Mouse (Mus musculus): ENCODE data around the gene Tmem260. TPM values are rescaled to one million over a fixed set of nuclear protein-coding genes. Genes with fewer than 3 reads are reported as not detected.

Gene Tmem260
- polyA plus RNA-seq (2015; fragmentation: Nextera tagmentation; extraction: Ambion mirVana) = 16.5 and 17.5 TPM in 2 replicates

DNA sequence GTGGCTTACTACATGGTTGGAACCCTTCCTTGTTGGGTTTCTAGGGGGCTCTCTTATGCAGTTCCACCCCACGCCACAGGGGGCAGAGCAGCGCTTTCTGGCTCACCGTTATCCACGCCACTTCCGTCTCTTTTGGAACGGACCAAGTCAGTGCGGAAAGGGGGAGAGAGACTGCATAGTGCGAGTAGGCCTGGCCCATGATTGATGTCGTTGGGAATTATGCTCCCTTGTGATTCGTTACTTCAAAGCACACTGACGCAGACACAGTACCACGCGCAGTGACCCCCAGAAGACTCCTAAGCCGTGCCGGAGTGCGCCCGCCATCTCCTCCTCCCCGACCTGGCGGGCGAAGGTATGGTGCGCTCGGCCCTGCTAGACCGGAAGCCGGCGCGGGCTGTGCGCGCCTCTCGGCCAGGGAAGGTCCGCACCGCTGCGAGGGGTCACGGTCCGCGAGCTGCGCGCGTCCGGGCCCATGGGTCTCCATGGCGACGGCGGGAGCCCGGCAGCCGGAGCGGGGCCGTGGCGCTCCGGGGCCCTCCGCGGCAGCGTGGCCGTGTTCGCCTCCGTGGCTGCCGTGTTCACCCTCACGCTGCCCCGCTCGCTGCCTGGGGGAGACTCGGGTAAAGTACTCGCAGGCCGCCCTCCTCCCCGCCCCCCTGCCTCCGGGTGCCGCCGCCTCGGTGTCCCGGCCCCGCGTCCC is at the start of gene Tmem260:
TSS of gene Tmem260 (plus strand) at position 141 of the 700 bp plus-strand sequence.
- H3K4me1 ChIP-seq (replicated peaks) = peaks cover 12% of the 10 kb centered on the region
- H3K4me2 ChIP-seq = peak within 1 kb of the TSS; percentile 69
- H3K36me3 ChIP-seq = no peaks in the 10 kb centered on the region
- ATAC-seq (ENCODE audit: low FRiP score, low read depth) = peak; percentile 99
- WGBS = under 1% methylated on average over 67 of the region's 69 CpGs
- H3K27ac ChIP-seq (replicated peaks) = peak within 1 kb of the TSS; percentile 94
- H3K9ac ChIP-seq = peak within 1 kb of the TSS; percentile 78
- no peaks in the 10 kb centered on the region for H3K27me3 ChIP-seq
- H3K9me3 ChIP-seq = no peaks in the 10 kb centered on the region
- peak within 1 kb of the TSS; percentile 79 for H3K4me3 ChIP-seq

- H3K9me3 ChIP-seq = no peaks in the 10 kb centered on the region
- no peaks in the 10 kb centered on the region for H3K4me1 ChIP-seq (replicated peaks)
- H3K9ac ChIP-seq = no peak overlapping the region
- ATAC-seq (ENCODE audit: low FRiP score, low read depth) = no peak
- H3K27ac ChIP-seq (replicated peaks) = no peak overlapping the region
- no peaks in the 10 kb centered on the region for H3K27me3 ChIP-seq
- no peaks in the 10 kb centered on the region for H3K36me3 ChIP-seq
- 94% methylated on average over 13 of the region's 13 CpGs for WGBS
- H3K4me3 ChIP-seq = no peak overlapping the region
- H3K4me2 ChIP-seq = no peak overlapping the region
Observed at GRCm38 (mm10) chr14:48406086-48406485, 39.8 kb upstream of the Tmem260 start.

- WGBS = 61% methylated on average over 3 of the region's 3 CpGs
Observed at GRCm38 (mm10) chr14:48417064-48417463, 28.9 kb upstream of the Tmem260 start.

GRCm38 (mm10) chr14:48418264-48418663 is 27.7 kb upstream of the Tmem260 start:
- H3K27ac ChIP-seq (replicated peaks) = no peak overlapping the region
- H3K4me3 ChIP-seq = no peak overlapping the region
- no peaks in the 10 kb centered on the region for H3K9me3 ChIP-seq
- H3K9ac ChIP-seq = no peak overlapping the region
- no peaks in the 10 kb centered on the region for H3K27me3 ChIP-seq
- no peaks in the 10 kb centered on the region for H3K36me3 ChIP-seq
- no peak for ATAC-seq (ENCODE audit: low FRiP score, low read depth)
- H3K4me1 ChIP-seq (replicated peaks) = peaks cover 6% of the 10 kb centered on the region; the same call in 1 of the 2 replicates
- 71% methylated on average over 3 of the region's 3 CpGs for WGBS
- H3K4me2 ChIP-seq = no peak overlapping the region

More at GRCm38 (mm10) chr14:48417064-48417463, 28.9 kb upstream of the Tmem260 start:
- Histone ChIP-seq H3K27me3 (no peaks in the 10 kb centered on the region), H3K4me1 (replicated peaks) (peaks cover 3% of the 10 kb centered on the region; the same call in 1 of the 2 replicates), H3K4me3 (no peak overlapping the region), H3K4me2 (no peak overlapping the region), H3K36me3 (no peaks in the 10 kb centered on the region), H3K27ac (replicated peaks) (no peak overlapping the region), H3K9me3 (no peaks in the 10 kb centered on the region), H3K9ac (no peak overlapping the region)
- ATAC-seq (ENCODE audit: low FRiP score, low read depth) = no peak

DNA sequence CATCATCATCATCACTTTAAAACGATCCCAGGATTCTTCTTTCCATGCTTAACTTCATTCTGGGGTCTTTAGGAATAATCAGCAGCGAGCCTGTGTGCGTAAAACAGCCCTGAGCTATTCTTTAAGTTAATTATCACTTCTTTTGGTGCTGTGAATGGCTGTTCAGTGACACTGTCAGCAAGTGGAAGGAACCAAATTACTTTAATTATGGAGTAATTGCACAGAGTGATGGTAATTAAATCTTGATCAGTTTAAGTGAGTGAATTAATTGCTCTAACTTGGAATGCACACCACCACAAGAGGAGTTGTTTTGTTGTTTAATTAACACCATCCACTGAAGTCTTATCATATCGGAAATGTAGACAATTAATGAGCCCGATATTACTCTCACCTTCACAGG is 27.3 kb upstream of the Tmem260 start:
- Histone ChIP-seq H3K4me3 (no peak overlapping the region), H3K36me3 (no peaks in the 10 kb centered on the region), H3K4me1 (replicated peaks) (peaks cover 6% of the 10 kb centered on the region; the same call in 1 of the 2 replicates), H3K9ac (no peak overlapping the region), H3K4me2 (no peak overlapping the region), H3K27me3 (no peaks in the 10 kb centered on the region), H3K27ac (replicated peaks) (no peak overlapping the region), H3K9me3 (no peaks in the 10 kb centered on the region)
- ATAC-seq (ENCODE audit: low FRiP score, low read depth) = peak; percentile 59; the same call in 1 of the 2 replicates
- WGBS = 52% methylated on average over 5 of the region's 5 CpGs

DNA sequence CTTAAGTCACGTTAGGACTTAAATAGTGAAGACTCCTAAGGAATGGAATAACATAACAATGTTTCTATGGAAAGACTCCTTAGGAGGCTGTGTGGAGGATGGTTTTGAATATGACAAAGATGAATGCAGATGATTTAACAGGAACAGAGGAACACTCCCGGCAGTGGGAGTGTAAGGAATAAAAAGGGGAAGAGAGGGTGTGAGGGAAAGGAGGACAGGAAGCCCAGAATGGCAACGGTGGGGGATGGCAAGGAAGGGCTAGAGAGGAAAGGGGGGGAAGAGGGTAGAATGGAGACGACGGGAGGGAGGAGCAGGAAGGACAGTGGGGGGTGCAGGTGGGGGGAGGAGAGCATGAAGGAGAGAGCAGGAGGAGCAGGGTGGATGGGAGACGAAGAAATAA is 24.4 kb upstream of the Tmem260 start:
- ATAC-seq (ENCODE audit: low FRiP score, low read depth) = no peak
- Histone ChIP-seq H3K9me3 (no peaks in the 10 kb centered on the region), H3K27ac (replicated peaks) (no peak overlapping the region), H3K27me3 (no peaks in the 10 kb centered on the region), H3K4me1 (replicated peaks) (peaks cover 6% of the 10 kb centered on the region; the same call in 1 of the 2 replicates), H3K4me3 (no peak overlapping the region), H3K4me2 (no peak overlapping the region), H3K9ac (no peak overlapping the region), H3K36me3 (no peaks in the 10 kb centered on the region)
- WGBS = 20% methylated on average over 6 of the region's 6 CpGs

DNA sequence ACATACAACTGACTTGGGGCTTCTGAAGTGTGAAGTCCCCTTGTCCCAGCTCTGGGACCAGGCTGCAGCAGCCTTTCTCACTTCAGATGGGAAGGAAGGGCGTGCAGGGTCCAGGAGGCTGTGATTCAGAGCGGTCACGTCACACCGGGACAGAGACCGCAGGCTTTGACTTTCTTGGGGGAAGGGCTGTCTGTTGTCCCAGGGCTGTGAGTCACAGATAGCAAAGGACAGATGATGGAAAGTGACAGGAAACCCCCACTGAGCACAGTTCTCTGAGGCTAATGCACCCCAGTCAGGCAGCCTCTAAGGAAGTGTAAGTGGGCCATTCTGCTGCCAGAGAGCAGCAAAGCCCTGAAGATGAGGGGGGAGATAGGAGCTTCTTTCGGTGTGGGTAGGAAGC is 23.9 kb upstream of the Tmem260 start:
- Histone ChIP-seq H3K36me3 (no peaks in the 10 kb centered on the region), H3K4me1 (replicated peaks) (peaks cover 6% of the 10 kb centered on the region; the same call in 1 of the 2 replicates), H3K27ac (replicated peaks) (no peak overlapping the region), H3K27me3 (no peaks in the 10 kb centered on the region), H3K4me3 (no peak overlapping the region), H3K4me2 (peak overlapping the region; percentile 30), H3K9ac (no peak overlapping the region), H3K9me3 (no peaks in the 10 kb centered on the region)
- ATAC-seq (ENCODE audit: low FRiP score, low read depth) = 0 out of 2 replicates have a peak, but pooled peaks have one; percentile 34
- 22% methylated on average over 6 of the region's 6 CpGs for WGBS

- no peak overlapping the region for H3K4me3 ChIP-seq
- WGBS = 48% methylated on average over 4 of the region's 4 CpGs
- no peaks in the 10 kb centered on the region for H3K27me3 ChIP-seq
- H3K36me3 ChIP-seq = no peaks in the 10 kb centered on the region
- no peak overlapping the region for H3K27ac ChIP-seq (replicated peaks)
- no peak for ATAC-seq (ENCODE audit: low FRiP score, low read depth)
- no peak overlapping the region; the same call in 1 of the 2 replicates for H3K4me2 ChIP-seq
- no peaks in the 10 kb centered on the region for H3K9me3 ChIP-seq
- H3K9ac ChIP-seq = no peak overlapping the region
- peaks cover 6% of the 10 kb centered on the region; the same call in 1 of the 2 replicates for H3K4me1 ChIP-seq (replicated peaks)
Observed at GRCm38 (mm10) chr14:48422436-48422835, 23.5 kb upstream of the Tmem260 start.

DNA sequence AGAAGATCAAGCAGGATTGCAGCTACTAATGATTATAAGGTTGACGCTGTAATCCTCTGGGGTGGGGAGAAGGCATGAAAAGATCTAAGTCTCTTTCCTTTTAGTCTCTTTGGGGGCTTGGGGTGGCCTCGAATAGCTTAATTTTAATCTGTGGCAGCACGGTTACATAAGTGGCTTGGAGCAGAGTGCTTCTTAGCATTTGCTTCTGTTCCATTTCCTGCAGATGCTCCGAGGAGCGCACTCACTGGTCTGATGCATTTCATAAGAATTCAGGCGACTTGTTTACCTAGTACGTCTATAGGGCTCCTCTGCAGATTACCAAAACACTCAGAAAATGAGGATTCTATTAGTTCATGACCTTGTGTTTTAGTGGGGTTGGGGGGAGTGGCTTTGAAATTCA is 23.0 kb upstream of the Tmem260 start:
- H3K9ac ChIP-seq = no peak overlapping the region
- peaks cover 6% of the 10 kb centered on the region; the same call in 1 of the 2 replicates for H3K4me1 ChIP-seq (replicated peaks)
- no peak overlapping the region for H3K27ac ChIP-seq (replicated peaks)
- H3K27me3 ChIP-seq = no peaks in the 10 kb centered on the region
- H3K9me3 ChIP-seq = no peaks in the 10 kb centered on the region
- no peak overlapping the region for H3K4me3 ChIP-seq
- 68% methylated on average over 7 of the region's 7 CpGs for WGBS
- no peaks in the 10 kb centered on the region for H3K36me3 ChIP-seq
- H3K4me2 ChIP-seq = no peak overlapping the region
- no peak for ATAC-seq (ENCODE audit: low FRiP score, low read depth)

GRCm38 (mm10) chr14:48431978-48432377 is 13.9 kb upstream of the Tmem260 start:
- no peaks in the 10 kb centered on the region for H3K27me3 ChIP-seq
- no peaks in the 10 kb centered on the region for H3K4me1 ChIP-seq (replicated peaks)
- WGBS = 90% methylated on average over 2 of the region's 2 CpGs
- no peak overlapping the region for H3K4me2 ChIP-seq
- H3K4me3 ChIP-seq = no peak overlapping the region
- H3K9ac ChIP-seq = no peak overlapping the region
- no peak overlapping the region for H3K27ac ChIP-seq (replicated peaks)
- no peaks in the 10 kb centered on the region for H3K36me3 ChIP-seq
- no peaks in the 10 kb centered on the region for H3K9me3 ChIP-seq
- no peak for ATAC-seq (ENCODE audit: low FRiP score, low read depth)

- no peaks in the 10 kb centered on the region for H3K27me3 ChIP-seq
Observed at GRCm38 (mm10) chr14:48443796-48444195, 2.1 kb upstream of the Tmem260 start.

DNA sequence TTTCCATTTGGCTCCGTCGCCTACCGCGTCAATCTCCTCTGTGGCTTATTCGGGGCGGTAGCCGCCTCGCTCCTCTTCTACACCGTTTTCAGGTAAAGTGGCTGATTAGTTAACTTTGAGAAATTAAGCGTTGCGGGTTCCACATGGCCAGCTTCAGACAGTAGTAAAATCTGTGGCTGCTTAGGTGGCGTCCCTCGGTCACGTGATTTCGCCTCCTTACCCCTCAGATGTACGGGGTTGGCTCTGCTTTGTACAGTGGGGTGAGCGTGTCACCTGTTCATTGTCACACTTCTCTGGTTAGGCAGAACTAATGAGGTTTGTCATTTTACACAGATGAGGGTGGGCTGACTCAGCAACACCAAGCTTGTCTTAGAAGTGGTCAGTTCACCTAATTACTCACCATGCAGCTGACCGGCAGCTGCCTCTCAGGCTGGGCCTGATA is 6.1 kb downstream of the Tmem260 start:
- WGBS = 76% methylated on average over 18 of the region's 18 CpGs
- ATAC-seq (ENCODE audit: low FRiP score, low read depth) = no peak
- Histone ChIP-seq H3K9me3 (no peaks in the 10 kb centered on the region), H3K9ac (no peak overlapping the region), H3K36me3 (0 out of 2 replicates have a peak, but pooled peaks cover 5% of the 10 kb centered on the region), H3K27ac (replicated peaks) (no peak overlapping the region), H3K4me1 (replicated peaks) (peaks cover 18% of the 10 kb centered on the region), H3K4me2 (no peak overlapping the region), H3K4me3 (no peak overlapping the region), H3K27me3 (no peaks in the 10 kb centered on the region)

More at GRCm38 (mm10) chr14:48443796-48444195, 2.1 kb upstream of the Tmem260 start:
- Histone ChIP-seq H3K9ac (no peak overlapping the region), H3K4me2 (no peak overlapping the region), H3K9me3 (no peaks in the 10 kb centered on the region), H3K4me3 (no peak overlapping the region), H3K27ac (replicated peaks) (no peak overlapping the region), H3K4me1 (replicated peaks) (peaks cover 12% of the 10 kb centered on the region), H3K36me3 (no peaks in the 10 kb centered on the region)
- ATAC-seq (ENCODE audit: low FRiP score, low read depth) = no peak
- WGBS = 54% methylated on average over 3 of the region's 3 CpGs
